Mouse (Mus musculus) E14TG2a.4 (cell line): Measurements from ENCODE around the gene Klhdc8b.

ENCODE experiments used
- CTCF ChIP-seq: conservative IDR thresholded peaks from 2 replicates; pipeline ENCODE4 v1.5.1; 2014; ENCODE audit warnings: low read length
- POU5F1 ChIP-seq: IDR thresholded peaks from 2 replicates; pipeline ENCODE4 v1.6.1; 2014; ENCODE audit warnings: low read length, borderline replicate concordance

GRCm38 (mm10) chr9:108453458-108453857 is 7.9 kb downstream of the Klhdc8b start:
- TF ChIP-seq CTCF (no peak), POU5F1 (no peak)
